Mouse (Mus musculus) kidney, adult 11 months (tissue): ENCODE measurements at regions not wholly inside any gene's neighbourhood (a gene's known extent, or its start where the extent isn't known, plus 50 kb on each side); places are given as distances from the start of the nearest gene placed in this dataset.

ENCODE experiments used
- DNase-seq: peaks from one replicate; pipeline ENCODE4 v3.0.0; 2022

DNA sequence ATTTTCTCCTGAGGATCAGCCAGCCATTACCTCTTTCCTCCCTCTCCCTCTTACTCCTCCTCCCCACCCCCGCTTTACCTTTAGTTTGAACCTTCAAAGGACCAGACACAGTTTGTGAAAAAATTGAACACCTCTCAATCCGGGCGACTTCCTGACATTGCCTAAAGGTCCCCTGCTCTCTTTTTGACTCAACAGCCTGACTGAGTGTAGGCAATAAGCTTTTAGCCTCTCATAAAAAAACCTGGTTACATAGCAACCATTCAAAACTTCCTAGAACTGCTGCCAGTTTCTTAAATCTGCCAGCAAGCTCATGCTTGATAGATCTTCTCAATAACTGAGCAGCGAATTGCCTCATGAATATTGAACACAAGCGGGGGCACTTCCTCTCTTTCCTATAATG is 71.7 kb downstream of the Zfp945 start:
- DNase-seq = no peak

DNA sequence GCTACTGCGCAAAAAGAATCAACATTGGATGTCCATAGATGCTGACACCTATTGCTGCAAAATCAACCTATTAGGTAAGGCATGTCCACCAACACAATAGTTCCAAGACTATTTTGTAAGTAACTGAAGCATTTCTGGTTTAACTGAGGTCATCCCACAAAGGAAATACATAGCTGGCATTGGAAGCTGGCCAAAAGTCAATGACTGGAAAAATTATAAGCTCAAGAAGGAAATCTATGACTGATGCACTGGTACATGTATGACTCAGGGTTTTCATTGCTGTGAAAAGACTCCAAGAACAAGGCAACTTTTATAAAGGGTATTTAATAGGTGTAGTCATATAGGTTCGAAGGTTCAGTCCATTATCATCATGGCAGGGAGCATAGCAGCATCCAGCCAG is 82.5 kb downstream of the Zfp945 start:
- no peak for DNase-seq

GRCm38 (mm10) chr17:22745736-22746135 is 121.2 kb downstream of the Zfp945 start:
- no peak for DNase-seq

- DNase-seq = peak; percentile 28
Measured at GRCm38 (mm10) chr17:22739581-22740178, 127.3 kb downstream of the Zfp945 start.

- DNase-seq = no peak
Measured at GRCm38 (mm10) chr17:22739173-22739572, 127.8 kb downstream of the Zfp945 start.

DNA sequence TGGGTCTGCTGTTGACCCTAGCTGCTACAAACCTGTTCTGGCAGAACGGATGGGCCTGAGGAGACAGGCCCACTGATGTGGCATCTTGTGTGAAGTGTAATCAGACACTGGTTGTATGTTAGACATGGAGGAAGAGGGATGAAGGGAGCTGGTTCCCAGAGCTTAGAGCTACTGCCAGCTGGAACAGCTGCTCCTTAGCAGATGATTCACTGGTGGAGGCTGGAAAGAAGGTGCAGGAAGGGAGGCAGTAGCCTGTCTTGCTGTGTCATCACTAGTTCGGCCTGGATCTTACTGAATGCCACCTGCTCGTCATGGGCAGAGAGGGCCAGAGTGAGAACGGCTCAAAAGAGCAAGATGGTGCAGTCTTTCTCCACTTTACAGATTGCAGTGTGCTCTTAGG is 130.6 kb downstream of the Zfp945 start:
- no peak for DNase-seq
